Mouse (Mus musculus): ENCODE data around the gene Fzd4.

DNA sequence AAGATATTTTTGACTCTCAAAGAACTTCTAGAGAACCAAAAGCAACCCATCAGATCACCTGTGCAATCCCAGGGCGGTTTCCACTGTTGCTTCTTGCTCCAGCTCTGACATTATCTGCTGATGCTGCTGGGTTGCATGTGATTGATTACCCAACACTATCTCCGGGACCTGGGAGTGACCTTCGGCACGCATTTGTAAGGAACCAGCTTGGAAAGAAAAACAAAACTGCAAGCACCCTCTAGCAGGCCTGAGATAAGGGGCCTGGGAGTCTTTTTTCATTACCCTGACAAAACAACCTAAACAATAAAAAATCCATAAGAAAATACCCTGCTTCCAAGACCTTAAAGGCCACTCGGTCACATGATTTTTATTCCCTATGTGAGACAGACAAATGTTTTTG lies 19.0 kb downstream of the Fzd4 start:
- no peak for TF ChIP-seq SMC3 (IDR thresholded peaks at IDR 0.05; ENCODE audit: low read depth, low read length)
- no peak for TF ChIP-seq POLR2A (IDR thresholded peaks at IDR 0.05; ENCODE audit: low read depth, low read length)
- no peak for TF ChIP-seq POLR2AphosphoS2 (IDR thresholded peaks at IDR 0.05; ENCODE audit: low read depth, low read length)
- no peak for TF ChIP-seq KAT2A (IDR thresholded peaks at IDR 0.05; ENCODE audit: insufficient replicate concordance, low read length)
- TF ChIP-seq CTCF (conservative IDR thresholded peaks at IDR 0.05 in 1 of 2, IDR thresholded peaks at IDR 0.05 in 1 of 2; ENCODE audit: low read depth in 2 of 2, low read length in 2 of 2) = no peak
- TF ChIP-seq NRF1 (IDR thresholded peaks at IDR 0.05; ENCODE audit: low read depth, low read length) = no peak
- no peak for TF ChIP-seq RAD21 (IDR thresholded peaks at IDR 0.05; ENCODE audit: low read depth, low read length)
- TF ChIP-seq EP300 (IDR thresholded peaks at IDR 0.05; ENCODE audit: low read length) = no peak
- no peak for TF ChIP-seq IRF4 (IDR thresholded peaks at IDR 0.05; ENCODE audit: low read depth, low read length)
- TF ChIP-seq E2F4 (IDR thresholded peaks at IDR 0.05; ENCODE audit: insufficient replicate concordance, low read depth, low read length) = no peak

Data from CH12.LX (cell line).